Mouse (Mus musculus): Measurements from ENCODE around the gene Rhog.

DNA sequence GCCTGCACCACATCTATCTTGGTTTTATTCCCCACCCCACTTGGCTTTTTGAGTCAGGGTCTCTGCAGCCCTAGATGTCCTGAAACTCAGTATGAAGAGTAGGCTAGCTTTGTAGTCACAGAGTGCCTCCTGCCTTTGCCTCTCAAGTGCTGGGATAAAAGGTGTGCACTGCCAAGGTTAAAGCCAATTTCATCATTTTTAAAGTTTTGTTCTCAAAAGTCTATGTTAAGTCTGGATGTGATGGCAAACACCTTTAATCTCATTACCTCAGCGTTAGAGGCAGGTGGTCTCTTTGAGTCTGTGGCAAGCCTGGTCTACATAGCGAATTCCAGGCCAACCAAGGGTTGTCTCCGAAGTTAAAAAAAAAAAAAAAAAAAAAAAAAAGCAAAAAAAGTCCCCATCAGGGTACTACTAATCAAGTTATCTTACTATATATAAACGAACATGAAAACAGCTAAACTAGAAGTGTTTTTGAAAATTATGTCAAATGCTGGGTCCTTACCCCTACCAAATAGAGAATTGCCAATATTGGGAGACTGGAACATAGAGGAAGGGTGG, 47.0 kb downstream of the Rhog start:
- no peak for TF ChIP-seq POLR2A (IDR thresholded peaks at IDR 0.05; ENCODE audit: low read depth, low read length)
- TF ChIP-seq CTCF (IDR thresholded peaks at IDR 0.05; ENCODE audit: borderline replicate concordance, insufficient read depth, low read length): no peak
